Mouse (Mus musculus): ENCODE results near the gene Prr15l.

Prr15l gene

DNA sequence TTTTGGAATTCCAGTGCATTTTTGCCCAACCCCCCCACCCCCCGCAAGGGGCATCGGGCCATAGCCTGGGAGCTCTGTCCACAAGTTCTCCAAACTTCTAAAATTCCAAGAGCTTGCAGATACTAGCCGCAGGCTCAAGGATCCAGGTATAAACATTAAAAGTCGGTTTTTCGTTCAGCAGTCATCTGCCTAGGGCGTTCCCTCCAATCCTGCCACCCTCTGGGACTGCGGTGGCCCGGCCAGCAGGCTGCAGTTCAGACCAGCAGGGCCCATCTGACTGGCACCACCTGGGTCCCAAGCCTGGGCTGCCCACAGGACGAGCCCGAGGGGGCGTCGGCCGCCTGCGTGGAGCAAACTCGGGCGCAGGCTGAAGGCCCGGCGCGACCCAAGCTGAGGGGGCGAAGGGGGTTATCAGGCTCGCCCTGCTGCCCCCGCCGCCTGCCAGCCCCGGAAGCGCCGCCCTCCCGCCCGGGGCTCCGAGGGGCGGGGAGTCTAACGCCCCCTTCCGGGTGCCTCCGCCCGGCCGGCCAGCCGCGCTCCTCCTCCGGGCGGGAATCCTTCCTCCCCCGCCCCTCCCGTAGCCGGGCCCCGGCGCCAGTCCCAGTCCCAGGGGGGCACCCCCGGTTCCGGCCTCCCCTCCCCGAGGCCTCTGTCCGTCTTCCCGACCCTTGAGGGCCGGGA, 49.1 kb downstream of the Prr15l start:
- DNase-seq (ENCODE audit: low spot score in 2 of 2) = peak; percentile 87 to 94

DNA sequence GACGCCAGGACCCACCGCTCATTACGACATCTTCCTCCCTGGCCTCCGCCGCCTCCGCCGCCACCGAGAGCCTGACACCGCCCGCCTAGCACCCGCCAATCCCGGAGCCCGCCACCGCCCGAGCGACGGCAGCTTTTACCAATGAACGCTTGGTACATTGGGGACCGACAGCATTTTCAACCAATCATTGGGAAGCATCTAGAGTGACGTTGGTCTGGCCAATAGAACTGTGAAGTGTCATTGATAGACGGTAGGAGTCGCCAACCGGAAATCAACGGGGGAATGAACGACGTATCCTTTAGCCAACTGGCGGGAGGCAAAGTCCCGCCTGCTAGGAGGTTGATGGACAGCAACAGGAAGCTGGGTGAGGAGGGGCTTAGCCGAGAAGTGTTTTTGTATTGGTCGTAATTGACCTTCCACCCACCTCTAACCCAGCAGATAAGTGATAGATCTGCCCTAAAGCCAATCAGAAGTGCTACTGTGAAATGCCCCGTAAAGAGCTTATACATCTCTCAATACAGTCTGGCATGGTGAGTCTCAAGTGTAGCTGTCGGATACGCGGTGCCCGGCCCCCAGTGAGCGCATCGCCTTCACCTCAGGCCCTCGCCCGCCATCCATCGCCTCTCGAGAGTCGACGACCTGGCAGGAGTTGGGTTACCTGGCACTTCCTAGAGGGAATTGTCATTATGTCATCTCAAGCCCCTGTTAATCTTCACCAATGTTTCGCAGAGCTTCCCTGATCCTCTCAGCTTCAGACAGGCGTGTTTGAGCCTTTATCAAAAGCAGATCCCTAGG, 49.9 kb downstream of the Prr15l start:
- peak; percentile 98 to 99 for DNase-seq (ENCODE audit: low spot score in 2 of 2)

DNA sequence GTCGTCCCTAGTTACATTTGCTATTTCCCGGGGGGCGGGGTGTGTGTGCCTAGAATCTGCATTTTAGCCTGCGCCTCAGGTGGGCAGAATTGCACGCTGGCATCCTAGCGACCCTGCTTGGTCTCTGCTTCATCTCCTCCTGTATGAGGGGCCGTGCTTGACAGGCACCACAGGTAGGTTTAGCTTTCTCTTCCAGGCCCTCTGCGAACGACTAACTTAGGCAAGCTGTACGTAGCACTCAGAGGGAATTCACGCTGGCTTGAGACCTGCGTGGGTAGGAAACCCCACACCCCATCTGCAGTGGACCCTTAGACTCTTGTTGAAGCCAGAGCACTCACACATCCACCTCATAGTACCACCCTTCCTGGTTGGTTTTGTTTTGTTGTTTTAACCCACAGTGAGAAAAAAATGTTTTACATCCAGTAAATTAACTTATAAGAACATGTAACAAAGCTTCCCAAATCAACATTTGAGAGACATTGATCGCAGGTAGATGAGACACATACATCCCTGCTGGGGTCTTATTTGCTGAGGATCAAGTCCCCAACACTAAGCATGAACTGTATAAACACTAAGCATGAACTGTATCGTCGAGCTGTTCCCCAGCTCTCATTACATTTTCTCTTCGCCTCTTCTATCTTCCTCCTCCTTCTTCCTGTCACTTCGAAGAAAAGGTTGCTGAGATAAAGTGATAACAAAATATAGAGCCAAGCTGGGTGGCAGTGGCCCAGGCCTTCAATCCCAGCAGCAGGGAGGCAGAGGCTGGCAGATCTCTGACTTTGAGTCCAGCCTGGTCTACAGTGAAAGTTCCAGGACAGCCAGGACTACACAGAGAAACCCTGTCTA, 50.7 kb downstream of the Prr15l start:
- DNase-seq (ENCODE audit: low spot score in 2 of 2) = no peak

DNA sequence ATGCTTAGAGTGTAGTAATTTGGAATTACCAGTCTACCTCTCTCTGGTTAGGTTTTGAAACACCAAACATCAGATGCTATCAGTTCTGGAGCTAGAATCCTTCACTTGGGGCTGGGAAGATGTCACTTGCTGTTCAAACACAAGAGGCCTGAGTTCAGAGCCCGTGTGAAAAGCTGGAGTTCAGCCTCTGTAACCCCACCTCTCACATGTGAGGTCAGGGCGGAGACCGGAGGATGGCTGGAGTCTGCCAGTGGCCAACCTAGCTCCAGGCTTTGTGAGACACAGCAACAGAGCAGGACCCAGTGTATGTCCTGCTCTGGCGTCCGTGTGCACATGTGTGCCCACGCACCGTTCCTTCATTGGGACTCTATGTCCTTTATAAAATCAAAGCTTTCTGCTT, 51.4 kb downstream of the Prr15l start:
- no peak for DNase-seq (ENCODE audit: low spot score in 2 of 2)

DNA sequence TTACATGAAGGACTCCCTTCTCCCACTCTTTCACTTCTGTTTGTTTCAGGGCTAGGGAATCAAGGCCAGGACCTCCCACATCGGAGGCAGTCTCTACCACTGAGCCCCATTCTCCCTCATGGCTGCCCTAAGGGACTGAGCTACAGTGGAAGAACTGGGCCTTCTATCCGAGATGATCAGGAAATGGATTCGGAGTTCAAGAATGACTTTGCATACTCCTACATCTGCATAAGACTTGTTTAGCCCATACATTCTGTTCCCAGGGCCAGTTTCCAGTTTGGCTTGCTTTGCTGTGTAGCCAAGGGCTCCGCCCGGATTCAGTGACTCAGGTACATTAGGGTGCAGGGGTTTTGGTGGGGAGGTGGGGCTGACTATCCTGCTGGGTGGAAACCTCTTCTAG, 52.1 kb downstream of the Prr15l start:
- no peak for DNase-seq (ENCODE audit: low spot score in 2 of 2)

DNA sequence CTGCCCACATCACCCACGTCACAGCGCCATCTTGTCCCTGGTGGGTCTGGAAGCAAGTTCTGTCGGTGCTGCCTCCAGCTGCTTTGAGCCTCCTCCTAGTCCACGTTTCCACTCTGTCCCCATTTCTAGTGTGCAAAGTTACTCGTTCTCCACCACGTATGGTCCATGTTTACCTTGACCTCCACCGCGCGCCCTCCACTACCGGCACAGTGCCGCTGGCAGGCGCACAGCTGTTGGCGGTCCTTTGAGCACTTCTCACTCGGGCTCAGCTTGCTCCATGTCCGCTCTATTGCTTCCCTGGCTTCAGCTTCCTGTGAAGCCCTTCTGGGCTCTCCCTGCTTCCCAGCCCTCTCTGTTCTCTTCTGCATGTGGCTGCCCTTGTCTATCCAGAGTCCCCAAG, 53.6 kb downstream of the Prr15l start:
- DNase-seq (ENCODE audit: low spot score in 2 of 2) = no peak

DNA sequence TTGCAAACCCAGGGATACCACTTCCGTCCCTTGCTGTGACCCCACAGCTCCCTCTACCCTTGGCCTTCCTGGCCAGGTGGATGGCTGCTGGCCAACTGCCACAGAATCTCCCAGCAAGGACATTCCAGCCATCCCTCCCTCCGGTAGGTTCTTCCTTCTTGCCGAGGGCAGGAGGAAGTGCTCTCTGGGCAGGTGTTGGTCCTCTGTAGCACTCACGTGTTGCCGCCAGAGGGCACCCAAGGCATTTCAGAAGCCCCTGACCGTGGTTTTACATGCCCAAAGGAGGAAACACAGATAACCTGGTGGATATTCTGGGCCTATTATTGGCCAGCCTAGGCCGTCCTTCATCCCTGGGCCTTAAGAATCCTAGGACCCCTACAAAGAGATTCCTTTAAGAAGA, 54.5 kb downstream of the Prr15l start:
- DNase-seq (ENCODE audit: low spot score in 2 of 2) = peak; percentile 78 to 89

DNA sequence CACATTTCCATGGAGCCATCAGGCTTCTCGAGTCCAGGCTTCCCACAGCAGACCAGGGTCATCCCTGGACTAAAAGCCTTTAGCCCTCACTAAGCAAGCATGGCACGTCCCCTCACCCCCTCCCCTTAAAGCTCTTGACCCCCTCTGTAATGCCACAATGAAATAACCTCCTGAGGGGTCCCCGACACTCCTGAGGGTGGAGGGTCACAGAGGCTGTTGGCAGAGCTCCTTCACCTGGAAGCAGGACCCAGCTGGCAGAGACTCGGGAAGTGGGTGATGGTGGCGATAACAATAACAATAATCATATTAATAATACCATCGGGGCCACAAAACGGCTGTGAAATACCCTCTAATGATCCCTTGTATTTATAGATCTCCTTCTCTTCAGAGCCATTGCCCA, 55.0 kb downstream of the Prr15l start, which contains the start of gene Sp2:
Gene Sp2, minus strand, starts transcription at position 101 of the 400 bp plus-strand sequence.
- DNase-seq (ENCODE audit: low spot score in 2 of 2) = no peak

DNA sequence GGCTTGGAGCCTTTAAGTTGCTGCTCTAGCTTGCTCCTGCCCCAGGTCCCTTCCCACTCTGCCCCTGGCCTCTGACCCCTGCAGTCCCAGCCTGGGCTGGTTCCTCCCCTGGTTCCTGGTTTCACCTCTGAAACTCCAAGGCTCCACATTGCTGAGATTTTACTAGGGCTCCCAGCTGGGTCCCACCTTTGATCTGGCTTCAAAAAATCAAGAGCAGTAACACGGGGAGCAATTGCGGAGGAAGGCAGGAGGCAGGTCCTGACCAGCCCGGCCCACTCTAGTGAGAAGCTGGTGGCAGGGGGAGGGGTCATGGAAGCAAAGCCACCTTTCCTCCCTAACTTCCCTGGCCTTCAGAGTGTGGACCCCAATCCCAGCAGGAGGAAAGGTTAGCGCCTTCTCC, 57.0 kb downstream of the Prr15l start:
- DNase-seq (ENCODE audit: low spot score in 2 of 2) = no peak

DNA sequence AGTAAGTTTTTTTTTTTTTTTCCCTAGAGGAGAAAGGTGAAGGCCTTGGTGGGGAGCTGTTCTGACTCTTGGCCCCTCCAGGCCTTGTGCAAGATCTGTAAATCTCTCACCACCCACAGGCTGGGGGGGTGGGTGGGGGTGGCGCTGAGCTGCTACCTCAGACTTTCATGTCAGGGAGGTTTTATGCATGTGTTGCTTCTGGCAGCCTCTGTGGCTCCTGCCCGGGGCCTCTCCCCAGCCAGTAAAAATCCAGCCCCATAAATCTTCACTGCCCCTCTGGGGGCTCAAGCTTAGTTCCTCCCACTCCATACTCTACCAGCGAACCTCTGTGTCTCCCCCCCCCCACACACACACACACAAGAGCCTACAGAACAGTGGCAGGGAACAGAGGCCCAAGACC, 58.6 kb downstream of the Prr15l start:
- no peak for DNase-seq (ENCODE audit: low spot score in 2 of 2)

Data from spleen, postnatal 4 days (tissue).